8 mouse cellular contexts compared by ENCODE assay signal in the genomic region with DNA sequence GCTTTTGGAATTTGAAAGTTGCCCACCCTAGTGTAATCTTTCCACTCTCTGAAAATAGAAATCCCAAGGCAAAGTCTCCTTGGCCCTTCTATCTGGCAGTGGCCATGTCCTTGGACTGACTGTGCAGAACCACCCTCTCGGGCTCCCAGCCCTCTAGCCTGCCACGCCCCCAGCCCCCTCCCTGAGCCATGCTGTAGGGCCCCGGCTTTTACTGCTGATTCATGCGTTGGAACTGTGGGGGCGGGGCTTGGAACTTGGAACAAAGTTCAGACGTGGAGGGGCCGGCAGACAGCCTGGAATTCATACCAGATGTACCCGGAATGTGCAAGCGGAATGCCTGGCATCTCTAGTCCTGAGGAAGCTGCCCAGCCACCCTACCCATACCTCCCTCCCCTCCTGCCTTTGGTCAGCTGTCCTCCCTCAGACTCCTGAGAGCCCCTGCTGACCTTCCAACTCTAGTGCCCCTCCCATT. TPM values are rescaled to one million over a fixed set of nuclear protein-coding genes. Genes with fewer than 3 reads are reported as not detected.
A peak's percentile ranks its signal among the peaks of the same experiment; 100 is the strongest.
DNase-seq lines count a peak whose midpoint lies in the region; ATAC-seq lines count a peak whose summit lies in the region.

No protein-coding gene starts in this region.

- H3K27ac ChIP-seq in embryonic facial prominence, embryonic 13.5 days = peak overlapping the region; percentile 82
- peak overlapping the region; percentile 91 for H3K27ac ChIP-seq in heart, embryonic 10.5 days
- H3K27ac ChIP-seq in liver, embryonic 15.5 days (replicated peaks) = peak overlapping the region; percentile 99
- no peak overlapping the region for H3K27ac ChIP-seq in neural tube, embryonic 13.5 days (replicated peaks)

- H3K4me1 ChIP-seq in embryonic facial prominence, embryonic 13.5 days = peaks cover 40% of the 10 kb centered on the region
- H3K4me1 ChIP-seq in heart, embryonic 10.5 days = peaks cover 62% of the 10 kb centered on the region
- H3K4me1 ChIP-seq in liver, embryonic 15.5 days (replicated peaks) = peaks cover 77% of the 10 kb centered on the region
- H3K4me1 ChIP-seq in neural tube, embryonic 13.5 days (replicated peaks) = peaks cover 42% of the 10 kb centered on the region

- DNase-seq in A20 (ENCODE audit: low read depth, low spot score) = peak; percentile 9
- DNase-seq in adrenal gland, postnatal 14 days = peak; percentile 98
- DNase-seq in heart, embryonic 10.5 days (ENCODE audit: low spot score) = peak; percentile 97
- DNase-seq in kidney, adult 9 months = peak; percentile 98
- DNase-seq in testis, postnatal 14 days (ENCODE audit: low spot score) = peak; percentile 87

- no peak for ATAC-seq in embryonic facial prominence, embryonic 13.5 days (ENCODE audit: insufficient number of reproducible peaks, insufficient read depth, low FRiP score, low TSS enrichment, low read depth)
- peak; percentile 61 for ATAC-seq in liver, embryonic 15.5 days (ENCODE audit: insufficient read depth)
- no peak for ATAC-seq in neural tube, embryonic 13.5 days (ENCODE audit: low read depth)

- peak overlapping the region; percentile 64 for H3K4me3 ChIP-seq in embryonic facial prominence, embryonic 13.5 days
- H3K4me3 ChIP-seq in heart, embryonic 10.5 days = peak overlapping the region; percentile 92
- peak overlapping the region; percentile 97 for H3K4me3 ChIP-seq in liver, embryonic 15.5 days (replicated peaks)
- H3K4me3 ChIP-seq in neural tube, embryonic 13.5 days = peak overlapping the region; percentile 75

- under 1% methylated on average over 9 of the region's 9 CpGs for WGBS in embryonic facial prominence, embryonic 13.5 days
- under 1% methylated on average over 9 of the region's 9 CpGs for WGBS in heart, embryonic 10.5 days
- 6% methylated on average over 9 of the region's 9 CpGs for WGBS in liver, embryonic 15.5 days (ENCODE audit: insufficient replicate concordance)
- 6% methylated on average over 9 of the region's 9 CpGs for WGBS in neural tube, embryonic 13.5 days

- peaks cover 11% of the 10 kb centered on the region for H3K36me3 ChIP-seq in embryonic facial prominence, embryonic 13.5 days
- peaks cover 31% of the 10 kb centered on the region for H3K36me3 ChIP-seq in heart, embryonic 10.5 days
- peaks cover 38% of the 10 kb centered on the region for H3K36me3 ChIP-seq in liver, embryonic 15.5 days (replicated peaks)
- peaks cover 15% of the 10 kb centered on the region for H3K36me3 ChIP-seq in neural tube, embryonic 13.5 days

- H3K4me2 ChIP-seq in embryonic facial prominence, embryonic 13.5 days = peak overlapping the region; percentile 98
- peak overlapping the region; percentile 90 for H3K4me2 ChIP-seq in liver, embryonic 15.5 days
- H3K4me2 ChIP-seq in neural tube, embryonic 13.5 days = peak overlapping the region; percentile 98

- no peaks in the 10 kb centered on the region for H3K9me3 ChIP-seq in embryonic facial prominence, embryonic 13.5 days
- no peaks in the 10 kb centered on the region for H3K9me3 ChIP-seq in heart, embryonic 10.5 days
- H3K9me3 ChIP-seq in liver, embryonic 15.5 days (replicated peaks) = no peaks in the 10 kb centered on the region
- no peaks in the 10 kb centered on the region for H3K9me3 ChIP-seq in neural tube, embryonic 13.5 days

- H3K9ac ChIP-seq in embryonic facial prominence, embryonic 13.5 days = peak overlapping the region; percentile 68
- peak overlapping the region; percentile 96 for H3K9ac ChIP-seq in liver, embryonic 15.5 days
- H3K9ac ChIP-seq in neural tube, embryonic 13.5 days = peak overlapping the region; percentile 79

- no peaks in the 10 kb centered on the region for H3K27me3 ChIP-seq in embryonic facial prominence, embryonic 13.5 days
- H3K27me3 ChIP-seq in heart, embryonic 10.5 days (ENCODE audit: insufficient read depth, poor library complexity, severe bottlenecking) = no peaks in the 10 kb centered on the region
- H3K27me3 ChIP-seq in liver, embryonic 15.5 days = no peaks in the 10 kb centered on the region
- no peaks in the 10 kb centered on the region for H3K27me3 ChIP-seq in neural tube, embryonic 13.5 days

RNA-seq across cellular contexts. Expression of a gene that starts 1.4 kb away (rescaled TPM):
- total RNA-seq in adrenal gland, postnatal 14 days (2021) = 13.9 and 24.7 TPM in 2 replicates
- 37.9 and 38.9 TPM in 2 replicates for polyA plus RNA-seq in embryonic facial prominence, embryonic 13.5 days (2015; fragmentation: Nextera tagmentation; extraction: Ambion mirVana)
- polyA plus RNA-seq in heart, embryonic 10.5 days (2016; fragmentation: Nextera tagmentation; extraction: Ambion mirVana) = 12.8 and 21.3 TPM in 2 replicates
- polyA plus RNA-seq in liver, embryonic 15.5 days (2015; fragmentation: Nextera tagmentation; extraction: Ambion mirVana) = 18.8 and 19.9 TPM in 2 replicates
- 3.9 and 4.3 TPM in 2 replicates for polyA plus RNA-seq in neural tube, embryonic 13.5 days (2015; fragmentation: Nextera tagmentation; extraction: Ambion mirVana)

RNA-seq across cellular contexts. Expression of a gene that starts 8.4 kb away (rescaled TPM):
- total RNA-seq in adrenal gland, postnatal 14 days (2021) = 14.2 and 16.5 TPM in 2 replicates
- 5.3 and 7.1 TPM in 2 replicates for polyA plus RNA-seq in embryonic facial prominence, embryonic 13.5 days (2015; fragmentation: Nextera tagmentation; extraction: Ambion mirVana)
- 6.9 and 7.6 TPM in 2 replicates for polyA plus RNA-seq in heart, embryonic 10.5 days (2016; fragmentation: Nextera tagmentation; extraction: Ambion mirVana)
- 21.0 and 26.2 TPM in 2 replicates for polyA plus RNA-seq in liver, embryonic 15.5 days (2015; fragmentation: Nextera tagmentation; extraction: Ambion mirVana)
- polyA plus RNA-seq in neural tube, embryonic 13.5 days (2015; fragmentation: Nextera tagmentation; extraction: Ambion mirVana) = 5.9 and 6.0 TPM in 2 replicates

RNA-seq across cellular contexts. Expression of a gene that starts 23.5 kb away (rescaled TPM):
- 6.8 and 123 TPM in 2 replicates for total RNA-seq in adrenal gland, postnatal 14 days (2021)
- 0.13 and 6.7 TPM in 2 replicates for polyA plus RNA-seq in embryonic facial prominence, embryonic 13.5 days (2015; fragmentation: Nextera tagmentation; extraction: Ambion mirVana)
- 3.6 and 98.2 TPM in 2 replicates for polyA plus RNA-seq in heart, embryonic 10.5 days (2016; fragmentation: Nextera tagmentation; extraction: Ambion mirVana)
- 631 and 714 TPM in 2 replicates for polyA plus RNA-seq in liver, embryonic 15.5 days (2015; fragmentation: Nextera tagmentation; extraction: Ambion mirVana)
- polyA plus RNA-seq in neural tube, embryonic 13.5 days (2015; fragmentation: Nextera tagmentation; extraction: Ambion mirVana) = 0.25 TPM in 1 of 2 replicates, not detected in the other

RNA-seq across cellular contexts. Expression of a gene that starts 23.7 kb away (rescaled TPM):
- total RNA-seq in adrenal gland, postnatal 14 days (2021) = 127 and 135 TPM in 2 replicates
- 62.5 and 63.1 TPM in 2 replicates for polyA plus RNA-seq in embryonic facial prominence, embryonic 13.5 days (2015; fragmentation: Nextera tagmentation; extraction: Ambion mirVana)
- polyA plus RNA-seq in heart, embryonic 10.5 days (2016; fragmentation: Nextera tagmentation; extraction: Ambion mirVana) = 49.2 and 53.7 TPM in 2 replicates
- polyA plus RNA-seq in liver, embryonic 15.5 days (2015; fragmentation: Nextera tagmentation; extraction: Ambion mirVana) = 25.8 and 28.0 TPM in 2 replicates
- 47.3 and 51.3 TPM in 2 replicates for polyA plus RNA-seq in neural tube, embryonic 13.5 days (2015; fragmentation: Nextera tagmentation; extraction: Ambion mirVana)

RNA-seq across cellular contexts. Expression of a gene that starts 40.4 kb away (rescaled TPM):
- total RNA-seq in adrenal gland, postnatal 14 days (2021) = 54.0 and 116 TPM in 2 replicates
- 259 and 277 TPM in 2 replicates for polyA plus RNA-seq in embryonic facial prominence, embryonic 13.5 days (2015; fragmentation: Nextera tagmentation; extraction: Ambion mirVana)
- polyA plus RNA-seq in heart, embryonic 10.5 days (2016; fragmentation: Nextera tagmentation; extraction: Ambion mirVana) = 53.6 and 168 TPM in 2 replicates
- 265 and 279 TPM in 2 replicates for polyA plus RNA-seq in liver, embryonic 15.5 days (2015; fragmentation: Nextera tagmentation; extraction: Ambion mirVana)
- 60.8 and 74.9 TPM in 2 replicates for polyA plus RNA-seq in neural tube, embryonic 13.5 days (2015; fragmentation: Nextera tagmentation; extraction: Ambion mirVana)

Comparison
In these comparisons a context has a peak if more than half of its experiments do, and no peak if none do; other contexts are left out.
1. DNase-seq: peak in every context shown above with its lines; median percentile 98 in adrenal gland, postnatal 14 days; 98 in kidney, adult 9 months; 97 in heart, embryonic 10.5 days; 87 in testis, postnatal 14 days; 9 in A20.